Mouse (Mus musculus) stomach, postnatal 0 days (tissue): ENCODE data around the gene Man2b1.

Experiments used
- CTCF ChIP-seq: IDR thresholded peaks from 2 replicates; pipeline ENCODE4 v1.5.1; 2016; ENCODE audit warnings: antibody characterized with exemption, low read depth, mild to moderate bottlenecking, moderate library complexity
- EP300 ChIP-seq: optimal IDR thresholded peaks from 2 replicates; pipeline ENCODE3; 2016; ENCODE audit warnings: antibody characterized with exemption

- TF ChIP-seq CTCF (no peak), EP300 (no peak)
Measured at GRCm38 (mm10) chr8:85071041-85071440, 12.0 kb upstream of the Man2b1 start.
